Mouse (Mus musculus): ENCODE measurements at regions not wholly inside any gene's neighbourhood (a gene's known extent, or its start where the extent isn't known, plus 50 kb on each side); places are given as distances from the start of the nearest gene placed in this dataset.

DNA sequence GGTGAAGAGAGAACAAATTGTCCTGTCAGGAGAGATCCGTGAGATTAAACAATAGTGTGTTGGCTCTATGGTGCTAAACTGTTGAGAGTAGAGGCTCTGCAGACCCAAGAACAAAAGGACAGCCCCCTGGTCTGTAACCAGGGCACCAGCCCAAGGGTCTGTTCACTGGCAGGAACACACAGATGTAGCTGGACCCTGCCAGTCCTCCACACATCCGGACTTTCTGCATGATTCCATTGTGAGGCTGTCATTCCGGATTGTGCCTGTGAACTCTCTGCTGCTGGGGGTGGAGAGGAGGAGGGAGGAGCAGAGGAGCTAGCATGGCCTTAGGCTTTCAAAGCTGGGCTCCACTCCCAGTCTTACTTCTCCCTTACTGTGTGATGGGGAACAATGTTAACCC, 158.1 kb downstream of the Gm19935 start:
- TF ChIP-seq CTCF (IDR thresholded peaks at IDR 0.05; ENCODE audit: insufficient read depth, low read length) (no peak), POLR2A (IDR thresholded peaks at IDR 0.05; ENCODE audit: borderline replicate concordance, extremely low read depth, low read depth, low read length) (no peak)

All from lung, adult 2 months (tissue).